Mouse (Mus musculus) liver, embryonic 13.5 days (tissue): Measurements from ENCODE around the gene Gm49322. TPM values are rescaled to one million over a fixed set of nuclear protein-coding genes. Genes with fewer than 3 reads are reported as not detected.
A peak's percentile ranks its signal among the peaks of the same experiment; 100 is the strongest.
"Not testable (repeated sequence)": the region's sequence is repeated elsewhere in the genome, so short reads cannot be mapped to it uniquely, and the experiment has no call there.

Experiments used
- ATAC-seq: fragments of 200-750 bp; cut with Nextera tagmentation; 2 replicates; pipeline ENCODE4 v1.8.0; 2017; ENCODE audit warnings: low read depth, mild to moderate bottlenecking, moderate number of reproducible peaks, moderate library complexity
- DNase-seq: peaks from one replicate; pipeline ENCODE4 v3.0.0; 2022
- H3K27ac ChIP-seq: fragments of 300-500 bp; sonication (generic); 2 replicates; pipeline ENCODE4 v1.5.1; 2015; ENCODE audit warnings: moderate library complexity, mild to moderate bottlenecking, inconsistent platforms
- H3K27me3 ChIP-seq: fragments of 300-500 bp; sonication (generic); 2 replicates; pipeline ENCODE4 v1.6.1; 2015; ENCODE audit warnings: mild to moderate bottlenecking, inconsistent platforms
- H3K36me3 ChIP-seq: fragments of 300-500 bp; sonication (generic); 2 replicates; pipeline ENCODE4 v1.6.1; 2015; ENCODE audit warnings: mild to moderate bottlenecking, inconsistent platforms
- H3K4me1 ChIP-seq: fragments of 300-500 bp; sonication (generic); replicated peaks from 2 replicates; pipeline ENCODE4 v1.6.1; 2015; ENCODE audit warnings: inconsistent platforms
- H3K4me2 ChIP-seq: fragments of 300-500 bp; sonication (generic); 2 replicates; pipeline ENCODE4 v1.6.1; 2015; ENCODE audit warnings: inconsistent platforms, mild to moderate bottlenecking, moderate library complexity
- H3K4me3 ChIP-seq: fragments of 300-500 bp; sonication (generic); replicated peaks from 2 replicates; pipeline ENCODE4 v1.5.1; 2015; ENCODE audit warnings: mild to moderate bottlenecking, inconsistent platforms
- H3K9ac ChIP-seq: fragments of 300-500 bp; sonication (generic); 2 replicates; pipeline ENCODE4 v1.6.1; 2015; ENCODE audit warnings: mild to moderate bottlenecking, inconsistent platforms
- H3K9me3 ChIP-seq: fragments of 300-500 bp; sonication (generic); replicated peaks from 2 replicates; pipeline ENCODE4 v1.6.1; 2016; ENCODE audit warnings: inconsistent platforms
- WGBS: fragments of 180-500 bp; shearing (Covaris S2); methylation state at CpG from one replicate; pipeline ENCODE4 v1.1.7; 2015; ENCODE audit not compliant: insufficient replicate concordance; 5-methylcytosine and 5-hydroxymethylcytosine counted together
- polyA plus RNA-seq: library from polyadenylated mRNA; unstranded; fragments of >200 nt; fragmentation: Nextera tagmentation; extraction: Ambion mirVana; gene quantifications from 2 replicates; pipeline ENCODE4 v1.2.1, GENCODE M21; 2015

The Gm49322 gene
- polyA plus RNA-seq: 1.4 and 1.5 TPM in 2 replicates

- 0 out of 2 replicates have a peak within 1 kb of the TSS, but pooled peaks have one; percentile 69 for H3K4me3 ChIP-seq
- ATAC-seq, DNase-seq, H3K27me3 ChIP-seq, H3K9me3 ChIP-seq: not testable (repeated sequence)
- peak within 1 kb of the TSS; percentile 94 for H3K27ac ChIP-seq
- peaks cover 87% of the 10 kb centered on the region for H3K4me1 ChIP-seq
- H3K4me2 ChIP-seq: peak within 1 kb of the TSS; percentile 92
- 81% methylated on average over 4 of the region's 4 CpGs for WGBS
- peaks cover 52% of the 10 kb centered on the region for H3K36me3 ChIP-seq
- H3K9ac ChIP-seq: peak within 1 kb of the TSS; percentile 77
These were observed at the start of gene Gm49322 for GRCm38 (mm10) chr10:80605721-80606120. TSS of gene Gm49322 (plus strand) at chr10:80606021.

- Histone ChIP-seq H3K4me2 (peak overlapping the region; percentile 10; the same call in 1 of the 2 replicates), H3K27ac (peak overlapping the region; percentile 64), H3K4me1 (peaks cover 83% of the 10 kb centered on the region), H3K4me3 (no peak overlapping the region), H3K36me3 (peaks cover 4% of the 10 kb centered on the region; the same call in 1 of the 2 replicates), H3K9me3 (no peaks in the 10 kb centered on the region), H3K27me3 (no peaks in the 10 kb centered on the region), H3K9ac (peak overlapping the region; percentile 18)
- ATAC-seq: no peak
- 36% methylated on average over 5 of the region's 5 CpGs for WGBS
- peak; percentile 71 for DNase-seq
These were observed 48.4 kb upstream of the Gm49322 start for GRCm38 (mm10) chr10:80557346-80557965.

GRCm38 (mm10) chr10:80559431-80559830 is 46.4 kb upstream of the Gm49322 start:
- H3K4me2 ChIP-seq: peak overlapping the region; percentile 80
- H3K4me3 ChIP-seq: peak overlapping the region; percentile 90
- ATAC-seq (no peak), DNase-seq (no peak)
- H3K4me1 ChIP-seq: peaks cover 70% of the 10 kb centered on the region
- H3K9ac ChIP-seq: peak overlapping the region; percentile 97
- no peaks in the 10 kb centered on the region for H3K9me3 ChIP-seq
- H3K27ac ChIP-seq: no peak overlapping the region
- H3K27me3 ChIP-seq: no peaks in the 10 kb centered on the region
- peaks cover 4% of the 10 kb centered on the region; the same call in 1 of the 2 replicates for H3K36me3 ChIP-seq
- 81% methylated on average over 7 of the region's 7 CpGs for WGBS

- H3K36me3 ChIP-seq: peaks cover 10% of the 10 kb centered on the region
- DNase-seq: no peak
- H3K9me3 ChIP-seq: no peaks in the 10 kb centered on the region
- H3K27me3 ChIP-seq: no peaks in the 10 kb centered on the region
- H3K27ac ChIP-seq: peak overlapping the region; percentile 89
- WGBS: 1% methylated on average over 13 of the region's 13 CpGs
- H3K9ac ChIP-seq: peak overlapping the region; percentile 97
- peaks cover 60% of the 10 kb centered on the region for H3K4me1 ChIP-seq
- H3K4me3 ChIP-seq: peak overlapping the region; percentile 90
- peak overlapping the region; percentile 80 for H3K4me2 ChIP-seq
- 0 out of 2 replicates have a peak, but pooled peaks have one; percentile 11 for ATAC-seq
These were observed 45.2 kb upstream of the Gm49322 start for GRCm38 (mm10) chr10:80560621-80561020.

GRCm38 (mm10) chr10:80561116-80561944 is 44.5 kb upstream of the Gm49322 start, which contains the start of gene Rexo1:
TSS of gene Rexo1 (minus strand) at chr10:80561560.
- Histone ChIP-seq H3K9ac (peak within 1 kb of the TSS; percentile 97), H3K27ac (peak within 1 kb of the TSS; percentile 89), H3K27me3 (no peaks in the 10 kb centered on the region), H3K4me1 (peaks cover 65% of the 10 kb centered on the region), H3K9me3 (no peaks in the 10 kb centered on the region), H3K36me3 (peaks cover 16% of the 10 kb centered on the region), H3K4me3 (peak within 1 kb of the TSS; percentile 90), H3K4me2 (peak within 1 kb of the TSS; percentile 80)
- WGBS: 1% methylated on average over 72 of the region's 72 CpGs
- ATAC-seq (peak; percentile 80), DNase-seq (peak; percentile 91)

GRCm38 (mm10) chr10:80566375-80567092 is 39.3 kb upstream of the Gm49322 start:
- Histone ChIP-seq H3K9ac (peak overlapping the region; percentile 31; the same call in 1 of the 2 replicates), H3K27me3 (no peaks in the 10 kb centered on the region), H3K4me3 (no peak overlapping the region), H3K36me3 (peaks cover 38% of the 10 kb centered on the region), H3K4me2 (no peak overlapping the region), H3K9me3 (no peaks in the 10 kb centered on the region), H3K27ac (peak overlapping the region; percentile 58), H3K4me1 (peaks cover 70% of the 10 kb centered on the region)
- WGBS: 38% methylated on average over 17 of the region's 17 CpGs
- peak; percentile 29; the same call in 1 of the 2 replicates for ATAC-seq
- DNase-seq: peak; percentile 80

- Histone ChIP-seq H3K9me3 (no peaks in the 10 kb centered on the region), H3K4me1 (peaks cover 80% of the 10 kb centered on the region), H3K27me3 (no peaks in the 10 kb centered on the region), H3K4me2 (peak overlapping the region; percentile 100), H3K36me3 (peaks cover 42% of the 10 kb centered on the region), H3K4me3 (peak overlapping the region; percentile 96), H3K27ac (peak overlapping the region; percentile 82), H3K9ac (peak overlapping the region; percentile 61)
- DNase-seq (no peak), ATAC-seq (no peak)
- WGBS: 95% methylated on average over 29 of the region's 29 CpGs
These were observed 36.9 kb upstream of the Gm49322 start for GRCm38 (mm10) chr10:80568876-80569275.

GRCm38 (mm10) chr10:80569664-80570066 is 36.2 kb upstream of the Gm49322 start:
- Histone ChIP-seq H3K27me3 (no peaks in the 10 kb centered on the region), H3K36me3 (peaks cover 47% of the 10 kb centered on the region), H3K4me1 (peaks cover 88% of the 10 kb centered on the region), H3K4me2 (peak overlapping the region; percentile 100), H3K4me3 (peak overlapping the region; percentile 96), H3K9ac (peak overlapping the region; percentile 98), H3K27ac (peak overlapping the region; percentile 99), H3K9me3 (no peaks in the 10 kb centered on the region)
- peak; percentile 93 for DNase-seq
- ATAC-seq: peak; percentile 74
- 6% methylated on average over 10 of the region's 10 CpGs for WGBS

- WGBS: 28% methylated on average over 10 of the region's 10 CpGs
- peaks cover 47% of the 10 kb centered on the region for H3K36me3 ChIP-seq
- no peak for ATAC-seq
- H3K27me3 ChIP-seq: no peaks in the 10 kb centered on the region
- peaks cover 95% of the 10 kb centered on the region for H3K4me1 ChIP-seq
- no peaks in the 10 kb centered on the region for H3K9me3 ChIP-seq
- H3K9ac ChIP-seq: peak overlapping the region; percentile 98
- DNase-seq: no peak
- H3K27ac ChIP-seq: peak overlapping the region; percentile 99
- H3K4me2 ChIP-seq: peak overlapping the region; percentile 100
- H3K4me3 ChIP-seq: peak overlapping the region; percentile 96
These were observed 35.4 kb upstream of the Gm49322 start for GRCm38 (mm10) chr10:80570419-80570818.

- peak overlapping the region; percentile 100 for H3K4me2 ChIP-seq
- peak overlapping the region; percentile 98 for H3K9ac ChIP-seq
- ATAC-seq: peak; percentile 61
- no peaks in the 10 kb centered on the region for H3K27me3 ChIP-seq
- H3K9me3 ChIP-seq: no peaks in the 10 kb centered on the region
- H3K36me3 ChIP-seq: peaks cover 40% of the 10 kb centered on the region
- peak overlapping the region; percentile 99 for H3K27ac ChIP-seq
- peak; percentile 69 for DNase-seq
- H3K4me1 ChIP-seq: peaks cover 98% of the 10 kb centered on the region
- peak overlapping the region; percentile 96 for H3K4me3 ChIP-seq
- WGBS: 9% methylated on average over 30 of the region's 30 CpGs
These were observed 34.7 kb upstream of the Gm49322 start for GRCm38 (mm10) chr10:80570871-80571836.
